ENCODE assay signal across 15 mouse cellular contexts in genomic region chr9:107659961-107660360, GRCm38 (mm10). TPM values are rescaled to one million over a fixed set of nuclear protein-coding genes. Genes with fewer than 3 reads are reported as not detected.
DNase-seq lines count a peak whose midpoint lies in the region; ATAC-seq and TF ChIP-seq lines count a peak whose summit lies in the region.
"Had no signal": no experiment of that assay in that cellular context is flagged by ENCODE, and none has a peak within 500 bp of the region (broad histone marks: within the 10 kb centered on the region; RNA-seq: fewer than 3 reads in every experiment).

No protein-coding gene starts in this region.

- WGBS in hindbrain, embryonic 15.5 days: 77% methylated on average over 3 of the region's 3 CpGs
- 66% methylated on average over 3 of the region's 3 CpGs for WGBS in neural tube, embryonic 14.5 days

- H3K4me3 ChIP-seq in left cerebral cortex, adult 2 months: no peak overlapping the region
- no peak overlapping the region for H3K4me3 ChIP-seq in hindbrain, embryonic 15.5 days
- H3K4me3 ChIP-seq in neural tube, embryonic 14.5 days (ENCODE audit: low read depth, low read length): no peak overlapping the region
- H3K4me3 ChIP-seq: embryonic facial prominence, embryonic 15.5 days; heart, embryonic 15.5 days; lung, embryonic 15.5 days had no signal

- peaks cover 25% of the 10 kb centered on the region for H3K4me1 ChIP-seq in hindbrain, embryonic 15.5 days (replicated peaks)
- H3K4me1 ChIP-seq in neural tube, embryonic 14.5 days (ENCODE audit: control insufficient read depth, insufficient read depth, low read length): peaks cover 8% of the 10 kb centered on the region
- H3K4me1 ChIP-seq: embryonic facial prominence, embryonic 15.5 days; heart, embryonic 15.5 days; lung, embryonic 15.5 days had no signal

- intact Hi-C loops in left cerebral cortex, adult 2 months (cut with DNase I): no loop called here

- no peak for TF ChIP-seq CTCF in left cerebral cortex, adult 2 months (IDR thresholded peaks at IDR 0.05)

- ATAC-seq in hindbrain, embryonic 15.5 days (ENCODE audit: low FRiP score, low read depth): peak; percentile 55; the same call in 1 of the 2 replicates
- ATAC-seq in neural tube, embryonic 14.5 days (ENCODE audit: low read depth): peak; percentile 10; the same call in 1 of the 2 replicates
- no peak for ATAC-seq in megakaryocyte-erythroid progenitor cell, adult 5-6 weeks (replicated peaks; ENCODE audit: low FRiP score, low TSS enrichment, poor library complexity, severe bottlenecking)

- peak overlapping the region; percentile 70 for H3K27ac ChIP-seq in left cerebral cortex, adult 2 months
- peak overlapping the region; percentile 71 for H3K27ac ChIP-seq in hindbrain, embryonic 15.5 days (replicated peaks)
- peak overlapping the region; percentile 36; the same call in 1 of the 2 replicates for H3K27ac ChIP-seq in neural tube, embryonic 14.5 days (ENCODE audit: low read depth, low read length)
- H3K27ac ChIP-seq: embryonic facial prominence, embryonic 15.5 days; heart, embryonic 15.5 days; lung, embryonic 15.5 days had no signal

- H3K9ac ChIP-seq in hindbrain, embryonic 15.5 days: no peak overlapping the region
- H3K9ac ChIP-seq in neural tube, embryonic 14.5 days (replicated peaks; ENCODE audit: low read depth, low read length): no peak overlapping the region
- H3K9ac ChIP-seq: embryonic facial prominence, embryonic 15.5 days; heart, embryonic 15.5 days; lung, embryonic 15.5 days had no signal

- peak; percentile 59 to 80 for DNase-seq in cerebellum, postnatal 10 days
- DNase-seq in cerebellum, postnatal 4 days (ENCODE audit: low spot score in 2 of 2): no peak
- no peak for DNase-seq in left cerebral cortex, adult 2 months (ENCODE audit: extremely low spot score in 1 of 2, low spot score in 2 of 2)
- DNase-seq in left cerebral cortex, adult 8-10 months (ENCODE audit: low spot score in 2 of 2): no peak
- no peak for DNase-seq in kidney, postnatal 10 days
- DNase-seq: cerebellum, adult 9-10 months; kidney, postnatal 36 days had no signal

- 0 out of 2 replicates have a peak, but pooled peaks cover 3% of the 10 kb centered on the region for H3K27me3 ChIP-seq in hindbrain, embryonic 15.5 days
- H3K27me3 ChIP-seq in neural tube, embryonic 14.5 days (ENCODE audit: control insufficient read depth, insufficient read depth, low read length): no peaks in the 10 kb centered on the region

- H3K4me2 ChIP-seq in hindbrain, embryonic 15.5 days: no peak overlapping the region
- H3K4me2 ChIP-seq in neural tube, embryonic 14.5 days (ENCODE audit: low read depth, low read length): no peak overlapping the region
- H3K4me2 ChIP-seq: embryonic facial prominence, embryonic 15.5 days; heart, embryonic 15.5 days; lung, embryonic 15.5 days had no signal

- H3K9me3 ChIP-seq in hindbrain, embryonic 15.5 days: no peaks in the 10 kb centered on the region
- no peaks in the 10 kb centered on the region for H3K9me3 ChIP-seq in neural tube, embryonic 14.5 days (ENCODE audit: control insufficient read depth, low read length)
- H3K9me3 ChIP-seq: embryonic facial prominence, embryonic 15.5 days; G1E; heart, embryonic 15.5 days; lung, embryonic 15.5 days had no signal

- no peaks in the 10 kb centered on the region for H3K36me3 ChIP-seq in hindbrain, embryonic 15.5 days
- H3K36me3 ChIP-seq in neural tube, embryonic 14.5 days (ENCODE audit: control insufficient read depth, insufficient read depth, low read length): no peaks in the 10 kb centered on the region
- H3K36me3 ChIP-seq: embryonic facial prominence, embryonic 15.5 days; G1E; heart, embryonic 15.5 days; lung, embryonic 15.5 days had no signal

RNA-seq across cellular contexts. Expression of gene Slc38a3, which starts 9.4 kb away (rescaled TPM):
- total RNA-seq in left cerebral cortex, adult 2 months (2021): 10 to 100 TPM; 74.7 to 76.2 TPM
- 10 to 100 TPM; 82.5 to 94.5 (median 86.9) TPM for total RNA-seq in left cerebral cortex, adult 8-10 months (2022)
- 41.4 and 43.3 TPM in 2 replicates for polyA plus RNA-seq in hindbrain, embryonic 15.5 days (2015; fragmentation: Nextera tagmentation; extraction: Ambion mirVana)
- 31.3 and 36.6 TPM in 2 replicates for polyA plus RNA-seq in neural tube, embryonic 14.5 days (2014; fragmentation: Nextera tagmentation; extraction: Ambion mirVana)
- total RNA-seq in megakaryocyte-erythroid progenitor cell, adult 5-6 weeks (2014; fragmentation: Nextera tagmentation): not detected in 2 replicates
- total RNA-seq in megakaryocyte-erythroid progenitor cell, adult 5-6 weeks (2017): not detected in 2 replicates
- polyA plus RNA-seq: G1E had no signal

RNA-seq across cellular contexts. Expression of gene Gnat1, which starts 19.6 kb away (rescaled TPM):
- total RNA-seq in left cerebral cortex, adult 2 months (2021): under 1 TPM in 1 of 2 experiments, not detected in 1; 0.18 TPM
- total RNA-seq in left cerebral cortex, adult 8-10 months (2022): 1 to 10 TPM in 1 of 4 experiments, under 1 TPM in 3; 0.32 to 1.0 (median 0.62) TPM
- 2.0 and 3.6 TPM in 2 replicates for polyA plus RNA-seq in hindbrain, embryonic 15.5 days (2015; fragmentation: Nextera tagmentation; extraction: Ambion mirVana)
- 1.4 and 2.7 TPM in 2 replicates for polyA plus RNA-seq in neural tube, embryonic 14.5 days (2014; fragmentation: Nextera tagmentation; extraction: Ambion mirVana)
- total RNA-seq in megakaryocyte-erythroid progenitor cell, adult 5-6 weeks (2014; fragmentation: Nextera tagmentation): not detected in 2 replicates
- total RNA-seq in megakaryocyte-erythroid progenitor cell, adult 5-6 weeks (2017): 5.3 TPM in 1 of 2 replicates, not detected in the other
- total RNA-seq: gastrocnemius, adult 8-10 months had no signal
- polyA plus RNA-seq: G1E had no signal

RNA-seq across cellular contexts. Expression of gene Gnai2, which starts 24.8 kb away (rescaled TPM):
- total RNA-seq in left cerebral cortex, adult 2 months (2021): 100 to 1,000 TPM; 201 to 213 TPM
- 100 to 1,000 TPM; 239 to 252 (median 247) TPM for total RNA-seq in left cerebral cortex, adult 8-10 months (2022)
- polyA plus RNA-seq in hindbrain, embryonic 15.5 days (2015; fragmentation: Nextera tagmentation; extraction: Ambion mirVana): 332 and 343 TPM in 2 replicates
- polyA plus RNA-seq in neural tube, embryonic 14.5 days (2014; fragmentation: Nextera tagmentation; extraction: Ambion mirVana): 234 and 258 TPM in 2 replicates
- total RNA-seq in megakaryocyte-erythroid progenitor cell, adult 5-6 weeks (2014; fragmentation: Nextera tagmentation): 204 and 225 TPM in 2 replicates
- 215 and 228 TPM in 2 replicates for total RNA-seq in megakaryocyte-erythroid progenitor cell, adult 5-6 weeks (2017)

RNA-seq across cellular contexts. Expression of gene Sema3f, which starts 50.3 kb away (rescaled TPM):
- 10 to 100 TPM; 17.3 to 17.7 TPM for total RNA-seq in left cerebral cortex, adult 2 months (2021)
- total RNA-seq in left cerebral cortex, adult 8-10 months (2022): 10 to 100 TPM; 14.5 to 17.6 (median 16.0) TPM
- polyA plus RNA-seq in hindbrain, embryonic 15.5 days (2015; fragmentation: Nextera tagmentation; extraction: Ambion mirVana): 14.0 and 18.5 TPM in 2 replicates
- polyA plus RNA-seq in neural tube, embryonic 14.5 days (2014; fragmentation: Nextera tagmentation; extraction: Ambion mirVana): 17.0 and 18.7 TPM in 2 replicates
- total RNA-seq in megakaryocyte-erythroid progenitor cell, adult 5-6 weeks (2014; fragmentation: Nextera tagmentation): 0.94 TPM in 1 of 2 replicates, not detected in the other
- not detected in 2 replicates for total RNA-seq in megakaryocyte-erythroid progenitor cell, adult 5-6 weeks (2017)

RNA-seq across cellular contexts. Expression of gene Sema3b, which starts 50.9 kb away (rescaled TPM):
- total RNA-seq in left cerebral cortex, adult 2 months (2021): 1 to 10 TPM; 3.3 to 4.1 TPM
- total RNA-seq in left cerebral cortex, adult 8-10 months (2022): 1 to 10 TPM; 5.1 to 5.9 (median 5.3) TPM
- 4.6 and 5.1 TPM in 2 replicates for polyA plus RNA-seq in hindbrain, embryonic 15.5 days (2015; fragmentation: Nextera tagmentation; extraction: Ambion mirVana)
- polyA plus RNA-seq in neural tube, embryonic 14.5 days (2014; fragmentation: Nextera tagmentation; extraction: Ambion mirVana): 2.8 and 5.3 TPM in 2 replicates
- total RNA-seq in megakaryocyte-erythroid progenitor cell, adult 5-6 weeks (2014; fragmentation: Nextera tagmentation): 0.50 TPM in 1 of 2 replicates, not detected in the other
- not detected in 2 replicates for total RNA-seq in megakaryocyte-erythroid progenitor cell, adult 5-6 weeks (2017)
- polyA plus RNA-seq: G1E had no signal

Comparison
In these comparisons a context has a peak if more than half of its experiments do, and no peak if none do; other contexts are left out.
1. DNase-seq: peak in cerebellum, postnatal 10 days (2 of 2); none in cerebellum, postnatal 4 days (0 of 2), left cerebral cortex, adult 2 months (0 of 2), left cerebral cortex, adult 8-10 months (0 of 2) and kidney, postnatal 10 days (single experiment).
2. RNA of gene Slc38a3, which starts 9.4 kb away (total RNA-seq): 82.5 to 94.5 TPM in left cerebral cortex, adult 8-10 months and 74.7 to 76.2 TPM in left cerebral cortex, adult 2 months; not detected in megakaryocyte-erythroid progenitor cell, adult 5-6 weeks; every median in the first group is over 10 times any median in the second.
3. Peak in every context shown above with its lines, with median percentiles within 50 percentile points of each other: H3K27ac ChIP-seq.